In the genomic region with DNA sequence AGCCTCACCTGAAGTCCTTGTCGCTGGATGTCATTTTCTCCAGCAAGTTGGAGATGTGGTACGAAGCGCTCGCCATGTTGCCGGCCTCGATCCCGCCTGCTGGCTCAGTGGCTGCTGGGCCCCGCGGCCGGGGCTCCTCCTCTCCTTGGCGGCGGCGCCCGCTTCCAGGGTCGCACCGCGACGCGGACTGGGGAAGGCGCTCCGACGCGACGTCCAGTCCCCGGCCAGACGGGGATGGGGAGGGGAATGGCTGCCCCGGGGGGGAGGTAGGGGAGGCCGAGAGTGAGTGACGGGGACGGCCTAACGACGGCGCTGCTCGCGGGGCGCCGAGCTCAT, we compare ENCODE assay signal across 8 mouse cellular contexts. TPM values are rescaled to one million over a fixed set of nuclear protein-coding genes. Genes with fewer than 3 reads are reported as not detected.
A peak's percentile ranks its signal among the peaks of the same experiment; 100 is the strongest.
DNase-seq lines count a peak whose midpoint lies in the region; ATAC-seq and TF ChIP-seq lines count a peak whose summit lies in the region.

No protein-coding gene starts in this region.

- ATAC-seq in hindbrain, postnatal 0 days = peak; percentile 77; the same call in 1 of the 2 replicates
- ATAC-seq in midbrain, embryonic 16.5 days = no peak

- no peak for DNase-seq in layer of hippocampus, adult 2 months (ENCODE audit: low spot score in 2 of 2)
- no peak for DNase-seq in layer of hippocampus, adult 9-11 months
- no peak for DNase-seq in embryonic facial prominence, embryonic 10.5 days (ENCODE audit: low spot score)
- DNase-seq in hindbrain, postnatal 0 days (ENCODE audit: low spot score) = no peak
- no peak for DNase-seq in adrenal gland, postnatal 25 days
- no peak for DNase-seq in gastrocnemius, adult 18-20 months (ENCODE audit: low spot score)
- no peak for DNase-seq in layer of hippocampus, postnatal 10 days (ENCODE audit: low spot score in 2 of 2)

- H3K9me3 ChIP-seq in embryonic facial prominence, embryonic 10.5 days = no peaks in the 10 kb centered on the region
- H3K9me3 ChIP-seq in hindbrain, postnatal 0 days (ENCODE audit: low read length) = no peaks in the 10 kb centered on the region
- no peaks in the 10 kb centered on the region for H3K9me3 ChIP-seq in midbrain, embryonic 16.5 days (replicated peaks; ENCODE audit: control insufficient read depth, low read length, poor library complexity, severe bottlenecking)

- H3K27me3 ChIP-seq in embryonic facial prominence, embryonic 10.5 days (replicated peaks; ENCODE audit: low read depth, poor library complexity, severe bottlenecking) = no peaks in the 10 kb centered on the region
- H3K27me3 ChIP-seq in hindbrain, postnatal 0 days (ENCODE audit: insufficient read depth, low read length) = no peaks in the 10 kb centered on the region
- no peaks in the 10 kb centered on the region for H3K27me3 ChIP-seq in midbrain, embryonic 16.5 days (ENCODE audit: control insufficient read depth, insufficient read depth, low read depth, low read length)

- H3K9ac ChIP-seq in hindbrain, postnatal 0 days (replicated peaks; ENCODE audit: low read length) = peak overlapping the region; percentile 98
- H3K9ac ChIP-seq in midbrain, embryonic 16.5 days (ENCODE audit: low read depth, low read length) = peak overlapping the region; percentile 97

- no peak for TF ChIP-seq CTCF in layer of hippocampus, adult 2 months (conservative IDR thresholded peaks at IDR 0.05)
- no peak for TF ChIP-seq CTCF in hindbrain, postnatal 0 days (IDR thresholded peaks at IDR 0.05; ENCODE audit: low read depth)

- 0% methylated on average over 37 of the region's 37 CpGs for WGBS in embryonic facial prominence, embryonic 10.5 days
- 1% methylated on average over 22 of the region's 37 CpGs for WGBS in hindbrain, postnatal 0 days
- WGBS in midbrain, embryonic 16.5 days = under 1% methylated on average over 36 of the region's 37 CpGs

- H3K4me3 ChIP-seq in layer of hippocampus, adult 2 months = peak overlapping the region; percentile 89
- peak overlapping the region; percentile 79 for H3K4me3 ChIP-seq in embryonic facial prominence, embryonic 10.5 days
- H3K4me3 ChIP-seq in hindbrain, postnatal 0 days (ENCODE audit: low read length) = peak overlapping the region; percentile 98
- peak overlapping the region; percentile 57 for H3K4me3 ChIP-seq in midbrain, embryonic 16.5 days (ENCODE audit: low read depth, low read length)

- peaks cover 27% of the 10 kb centered on the region for H3K36me3 ChIP-seq in embryonic facial prominence, embryonic 10.5 days (replicated peaks)
- no peaks in the 10 kb centered on the region for H3K36me3 ChIP-seq in hindbrain, postnatal 0 days (ENCODE audit: insufficient read depth, low read length)
- H3K36me3 ChIP-seq in midbrain, embryonic 16.5 days (ENCODE audit: control insufficient read depth, insufficient read depth, low read length) = peaks cover 4% of the 10 kb centered on the region; the same call in 1 of the 2 replicates

- H3K27ac ChIP-seq in layer of hippocampus, adult 2 months = peak overlapping the region; percentile 99
- peak overlapping the region; percentile 99 for H3K27ac ChIP-seq in embryonic facial prominence, embryonic 10.5 days (replicated peaks)
- peak overlapping the region; percentile 98 for H3K27ac ChIP-seq in hindbrain, postnatal 0 days
- peak overlapping the region; percentile 96 for H3K27ac ChIP-seq in midbrain, embryonic 16.5 days (ENCODE audit: low read length)

- H3K4me2 ChIP-seq in hindbrain, postnatal 0 days (ENCODE audit: low read depth, low read length) = peak overlapping the region; percentile 84
- peak overlapping the region; percentile 62 for H3K4me2 ChIP-seq in midbrain, embryonic 16.5 days (ENCODE audit: low read length)

- H3K4me1 ChIP-seq in embryonic facial prominence, embryonic 10.5 days = peaks cover 20% of the 10 kb centered on the region
- H3K4me1 ChIP-seq in hindbrain, postnatal 0 days (ENCODE audit: insufficient read depth, low read length) = peaks cover 15% of the 10 kb centered on the region
- peaks cover 21% of the 10 kb centered on the region for H3K4me1 ChIP-seq in midbrain, embryonic 16.5 days (ENCODE audit: control insufficient read depth, insufficient read depth, low read length)

RNA-seq across cellular contexts. Expression of gene Cand1, which starts 0.3 kb away (rescaled TPM):
- total RNA-seq in layer of hippocampus, adult 2 months (2021) = 100 to 1,000 TPM; 140 to 155 TPM
- 98.7 TPM in 2 replicates for polyA plus RNA-seq in embryonic facial prominence, embryonic 10.5 days (2016; fragmentation: Nextera tagmentation; extraction: Ambion mirVana)
- total RNA-seq in hindbrain, postnatal 0 days (2014; rRNA removed) = 117 and 134 TPM in 2 replicates
- 29.6 and 32.7 TPM in 2 replicates for polyA plus RNA-seq in hindbrain, postnatal 0 days (2015; fragmentation: Nextera tagmentation; extraction: Ambion mirVana)
- polyA plus RNA-seq in midbrain, embryonic 16.5 days (2015; fragmentation: Nextera tagmentation; extraction: Ambion mirVana) = 42.6 and 47.4 TPM in 2 replicates
- 99.5 and 104 TPM in 2 replicates for total RNA-seq in adrenal gland, postnatal 25 days (2021)
- total RNA-seq in gastrocnemius, adult 18-20 months (2021) = 10 to 100 TPM; 13.0 to 20.7 TPM
- 100 to 1,000 TPM; 130 to 139 TPM for total RNA-seq in layer of hippocampus, postnatal 10 days (2021)
